16 mouse cellular contexts compared by ENCODE assay signal in the genomic region with DNA sequence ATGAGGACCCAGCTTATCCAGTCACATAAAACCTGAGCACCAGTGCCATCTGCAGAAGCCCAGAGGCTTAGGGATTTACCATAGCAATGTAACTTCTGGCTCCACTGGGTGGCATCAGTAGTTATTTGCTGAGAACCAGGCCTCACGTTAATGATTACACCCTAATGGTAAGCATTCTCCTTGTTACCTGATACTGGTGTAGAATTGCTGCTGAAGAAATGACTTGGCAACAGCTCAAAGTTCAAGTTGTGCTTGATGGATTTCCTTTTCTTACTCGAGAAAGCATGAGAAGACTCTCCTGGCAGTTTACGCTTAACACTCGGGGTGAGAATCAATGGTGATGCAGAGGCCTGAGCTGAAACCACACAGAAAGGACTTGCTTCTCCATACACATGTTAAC. TPM values are rescaled to one million over a fixed set of nuclear protein-coding genes. Genes with fewer than 3 reads are reported as not detected.
A peak's percentile ranks its signal among the peaks of the same experiment; 100 is the strongest.
DNase-seq lines count a peak whose midpoint lies in the region; ATAC-seq and TF ChIP-seq lines count a peak whose summit lies in the region.
"Had no signal": no experiment of that assay in that cellular context is flagged by ENCODE, and none has a peak within 500 bp of the region (broad histone marks: within the 10 kb centered on the region; RNA-seq: fewer than 3 reads in every experiment).

No protein-coding gene starts in this region.

- no peak overlapping the region for H3K4me2 ChIP-seq in kidney, embryonic 16.5 days (replicated peaks; ENCODE audit: low read depth, low read length)
- no peak overlapping the region for H3K4me2 ChIP-seq in lung, postnatal 0 days (replicated peaks; ENCODE audit: low read depth, low read length)
- H3K4me2 ChIP-seq in hindbrain, embryonic 16.5 days (ENCODE audit: low read length) = no peak overlapping the region
- H3K4me2 ChIP-seq: neural tube, embryonic 15.5 days had no signal

- H3K36me3 ChIP-seq in kidney, embryonic 16.5 days (ENCODE audit: insufficient read depth, low read length) = peaks cover 51% of the 10 kb centered on the region
- H3K36me3 ChIP-seq in lung, postnatal 0 days (ENCODE audit: insufficient read depth, low read length) = peaks cover 7% of the 10 kb centered on the region; the same call in 1 of the 2 replicates
- no peaks in the 10 kb centered on the region for H3K36me3 ChIP-seq in hindbrain, embryonic 16.5 days (ENCODE audit: control insufficient read depth, insufficient read depth, low read length)
- H3K36me3 ChIP-seq: neural tube, embryonic 15.5 days had no signal

- no peaks in the 10 kb centered on the region for H3K27me3 ChIP-seq in kidney, embryonic 16.5 days (ENCODE audit: insufficient read depth, low read length)
- no peaks in the 10 kb centered on the region for H3K27me3 ChIP-seq in lung, postnatal 0 days (replicated peaks; ENCODE audit: insufficient read depth, low read length)
- H3K27me3 ChIP-seq in hindbrain, embryonic 16.5 days (replicated peaks; ENCODE audit: control insufficient read depth, insufficient read depth, low read length) = no peaks in the 10 kb centered on the region
- H3K27me3 ChIP-seq: megakaryocyte, embryonic 14.5 days; neural tube, embryonic 15.5 days had no signal

- peak; percentile 37; the same call in 1 of the 2 replicates for TF ChIP-seq EP300 in lung, postnatal 0 days (IDR thresholded peaks at IDR 0.05)

- H3K9me3 ChIP-seq in kidney, embryonic 16.5 days (ENCODE audit: low read length) = no peaks in the 10 kb centered on the region
- no peaks in the 10 kb centered on the region for H3K9me3 ChIP-seq in lung, postnatal 0 days (ENCODE audit: low read length)
- H3K9me3 ChIP-seq in hindbrain, embryonic 16.5 days (ENCODE audit: control insufficient read depth, low read length) = no peaks in the 10 kb centered on the region
- H3K9me3 ChIP-seq: megakaryocyte, embryonic 14.5 days; neural tube, embryonic 15.5 days had no signal

- H3K4me3 ChIP-seq in lung, adult 2 months (replicated peaks; ENCODE audit: extremely low read depth, low read depth, low read length) = no peak overlapping the region
- H3K4me3 ChIP-seq in kidney, embryonic 16.5 days (ENCODE audit: low read length) = no peak overlapping the region
- no peak overlapping the region for H3K4me3 ChIP-seq in lung, postnatal 0 days (ENCODE audit: low read depth, low read length)
- H3K4me3 ChIP-seq in hindbrain, embryonic 16.5 days (ENCODE audit: low read length) = no peak overlapping the region
- H3K4me3 ChIP-seq: megakaryocyte, embryonic 14.5 days; neural tube, embryonic 15.5 days had no signal

- TF ChIP-seq CTCF in lung, adult 2 months (IDR thresholded peaks at IDR 0.05; ENCODE audit: insufficient read depth, low read length) = no peak
- peak; percentile 41 for TF ChIP-seq CTCF in lung, postnatal 0 days (IDR thresholded peaks at IDR 0.05)

- WGBS in lung, adult 2 months = 61% methylated on average over 4 of the region's 4 CpGs
- WGBS in kidney, embryonic 16.5 days = 48% methylated on average over 4 of the region's 4 CpGs
- 39% methylated on average over 4 of the region's 4 CpGs for WGBS in lung, postnatal 0 days
- WGBS in hindbrain, embryonic 16.5 days = 80% methylated on average over 4 of the region's 4 CpGs

- H3K4me1 ChIP-seq in lung, adult 2 months (ENCODE audit: control insufficient read depth, insufficient read depth, low read length) = no peaks in the 10 kb centered on the region
- no peaks in the 10 kb centered on the region for H3K4me1 ChIP-seq in kidney, embryonic 16.5 days (ENCODE audit: insufficient read depth, low read length)
- H3K4me1 ChIP-seq in lung, postnatal 0 days (ENCODE audit: insufficient read depth, low read depth, low read length) = no peaks in the 10 kb centered on the region
- H3K4me1 ChIP-seq in hindbrain, embryonic 16.5 days (ENCODE audit: control insufficient read depth, insufficient read depth, low read depth, low read length) = no peaks in the 10 kb centered on the region
- H3K4me1 ChIP-seq: neural tube, embryonic 15.5 days had no signal

- H3K9ac ChIP-seq in kidney, embryonic 16.5 days (replicated peaks; ENCODE audit: low read length) = no peak overlapping the region
- no peak overlapping the region for H3K9ac ChIP-seq in lung, postnatal 0 days (replicated peaks; ENCODE audit: low read depth)
- no peak overlapping the region for H3K9ac ChIP-seq in hindbrain, embryonic 16.5 days (ENCODE audit: low read depth, low read length)
- H3K9ac ChIP-seq: neural tube, embryonic 15.5 days had no signal

- TF ChIP-seq POLR2A in lung, adult 2 months (IDR thresholded peaks at IDR 0.05; ENCODE audit: borderline replicate concordance, extremely low read depth, low read depth, low read length) = no peak

- peak; percentile 93 for ATAC-seq in kidney, embryonic 16.5 days (ENCODE audit: low FRiP score, low TSS enrichment)
- peak; percentile 73 for ATAC-seq in lung, postnatal 0 days
- ATAC-seq in granulocyte monocyte progenitor cell, adult 5-6 weeks (replicated peaks; ENCODE audit: poor library complexity, severe bottlenecking) = no peak
- no peak for ATAC-seq in hindbrain, embryonic 16.5 days
- ATAC-seq: forebrain, embryonic 14.5 days had no signal

- peak; percentile 9 to 64 for DNase-seq in lung, adult 18-20 months
- no peak for DNase-seq in lung, adult 2 months
- DNase-seq in lung, postnatal 0 days (ENCODE audit: low spot score) = peak; percentile 81
- DNase-seq in yolk sac, embryonic 10.5 days (ENCODE audit: low spot score) = peak; percentile 55
- DNase-seq in layer of hippocampus, adult 18-20 months (ENCODE audit: low spot score in 2 of 2) = no peak
- DNase-seq: adrenal gland, postnatal 25 days; right cerebral cortex, adult 18-20 months had no signal

- peak overlapping the region; percentile 53; the same call in 1 of the 2 replicates for H3K27ac ChIP-seq in kidney, embryonic 16.5 days (ENCODE audit: low read length)
- H3K27ac ChIP-seq in lung, postnatal 0 days (ENCODE audit: low read length) = no peak overlapping the region
- H3K27ac ChIP-seq in hindbrain, embryonic 16.5 days (ENCODE audit: low read depth, low read length) = no peak overlapping the region
- H3K27ac ChIP-seq: neural tube, embryonic 15.5 days had no signal

RNA-seq across cellular contexts. Expression of gene Arhgap11a, which starts 9.0 kb away (rescaled TPM):
- polyA plus RNA-seq in lung, adult 2 months (2012; rRNA removed) = 0.60 and 1.2 TPM in 2 replicates
- polyA plus RNA-seq in kidney, embryonic 16.5 days (2015; fragmentation: Nextera tagmentation; extraction: Ambion mirVana) = 28.3 and 31.8 TPM in 2 replicates
- polyA plus RNA-seq in lung, postnatal 0 days (2015; fragmentation: Nextera tagmentation; extraction: Ambion mirVana) = 2.7 and 3.2 TPM in 2 replicates
- 38.8 and 47.1 TPM in 2 replicates for total RNA-seq in granulocyte monocyte progenitor cell, adult 5-6 weeks (2014; fragmentation: Nextera tagmentation)
- 43.6 and 46.7 TPM in 2 replicates for total RNA-seq in granulocyte monocyte progenitor cell, adult 5-6 weeks (2017)
- 5.2 and 8.0 TPM in 2 replicates for polyA plus RNA-seq in hindbrain, embryonic 16.5 days (2015; fragmentation: Nextera tagmentation; extraction: Ambion mirVana)
- 1 to 10 TPM; 1.3 to 1.6 TPM for total RNA-seq in layer of hippocampus, adult 18-20 months (2021)

RNA-seq across cellular contexts. Expression of gene Scg5, which starts 10.6 kb away (rescaled TPM):
- 0.49 and 0.57 TPM in 2 replicates for polyA plus RNA-seq in lung, adult 2 months (2012; rRNA removed)
- polyA plus RNA-seq in kidney, embryonic 16.5 days (2015; fragmentation: Nextera tagmentation; extraction: Ambion mirVana) = 6.7 and 6.8 TPM in 2 replicates
- 1.6 and 2.0 TPM in 2 replicates for polyA plus RNA-seq in lung, postnatal 0 days (2015; fragmentation: Nextera tagmentation; extraction: Ambion mirVana)
- total RNA-seq in granulocyte monocyte progenitor cell, adult 5-6 weeks (2014; fragmentation: Nextera tagmentation) = 2.8 TPM in 1 of 2 replicates, not detected in the other
- 0.52 TPM in 1 of 2 replicates, not detected in the other for total RNA-seq in granulocyte monocyte progenitor cell, adult 5-6 weeks (2017)
- polyA plus RNA-seq in hindbrain, embryonic 16.5 days (2015; fragmentation: Nextera tagmentation; extraction: Ambion mirVana) = 228 and 265 TPM in 2 replicates
- 100 to 1,000 TPM; 404 to 421 TPM for total RNA-seq in layer of hippocampus, adult 18-20 months (2021)
- total RNA-seq: ES-E14; gastrocnemius, adult 18-20 months; heart, postnatal 25 days had no signal

Comparison
In these comparisons a context has a peak if more than half of its experiments do, and no peak if none do; other contexts are left out.
1. DNase-seq: peak in lung, adult 18-20 months (2 of 2), lung, postnatal 0 days (single experiment) and yolk sac, embryonic 10.5 days (single experiment); none in lung, adult 2 months (single experiment) and layer of hippocampus, adult 18-20 months (0 of 2).
2. ATAC-seq: peak in kidney, embryonic 16.5 days (single experiment) and lung, postnatal 0 days (single experiment); none in granulocyte monocyte progenitor cell, adult 5-6 weeks (single experiment) and hindbrain, embryonic 16.5 days (single experiment).
3. RNA of gene Scg5, which starts 10.6 kb away (polyA plus RNA-seq): 228 to 265 TPM in hindbrain, embryonic 16.5 days; 6.7 to 6.8 TPM in kidney, embryonic 16.5 days, 1.6 to 2.0 TPM in lung, postnatal 0 days and 0.49 to 0.57 TPM in lung, adult 2 months; every median in the first group is over 10 times any median in the second.